Mouse (Mus musculus): Measurements from ENCODE around the gene Pnmal2. TPM values are rescaled to one million over a fixed set of nuclear protein-coding genes. Genes with fewer than 3 reads are reported as not detected.

Gene Pnmal2
- polyA plus RNA-seq, 1 experiment from 2014 or later: not detected

- peaks cover 19% of the 10 kb centered on the region for H3K79me2 ChIP-seq (ENCODE audit: inconsistent target)
- 66% methylated on average over 6 of the region's 6 CpGs for WGBS (ENCODE audit: missing documents)
These were observed 32.1 kb upstream of the Pnmal2 start for GRCm38 (mm10) chr7:16912360-16912759.

GRCm38 (mm10) chr7:16913806-16914452 is 30.6 kb upstream of the Pnmal2 start:
- no peak overlapping the region for H3K4me3 ChIP-seq (ENCODE audit: inconsistent target)
- H3K36me3 ChIP-seq (ENCODE audit: inconsistent target): peaks cover 30% of the 10 kb centered on the region
- H3K27ac ChIP-seq: no peak overlapping the region
- H3K79me2 ChIP-seq (ENCODE audit: inconsistent target): peaks cover 10% of the 10 kb centered on the region
- WGBS (ENCODE audit: missing documents): 42% methylated on average over 10 of the region's 10 CpGs

More at GRCm38 (mm10) chr7:16912360-16912759, 32.1 kb upstream of the Pnmal2 start:
- H3K36me3 ChIP-seq (ENCODE audit: inconsistent target): peaks cover 20% of the 10 kb centered on the region
- no peak overlapping the region for H3K27ac ChIP-seq
- no peak overlapping the region for H3K4me3 ChIP-seq (ENCODE audit: inconsistent target)

GRCm38 (mm10) chr7:16914453-16915343 is 29.8 kb upstream of the Pnmal2 start:
- Histone ChIP-seq H3K27ac (no peak overlapping the region), H3K36me3 (ENCODE audit: inconsistent target) (peaks cover 35% of the 10 kb centered on the region), H3K4me3 (ENCODE audit: inconsistent target) (no peak overlapping the region), H3K79me2 (ENCODE audit: inconsistent target) (peaks cover 14% of the 10 kb centered on the region)
- WGBS (ENCODE audit: missing documents): 90% methylated on average over 18 of the region's 18 CpGs

- no peak overlapping the region for H3K4me3 ChIP-seq (ENCODE audit: inconsistent target)
- WGBS (ENCODE audit: missing documents): 95% methylated on average over 32 of the region's 32 CpGs
- no peak overlapping the region for H3K27ac ChIP-seq
- peaks cover 24% of the 10 kb centered on the region for H3K79me2 ChIP-seq (ENCODE audit: inconsistent target)
- peaks cover 40% of the 10 kb centered on the region for H3K36me3 ChIP-seq (ENCODE audit: inconsistent target)
These were observed 28.8 kb upstream of the Pnmal2 start for GRCm38 (mm10) chr7:16915461-16916340.

DNA sequence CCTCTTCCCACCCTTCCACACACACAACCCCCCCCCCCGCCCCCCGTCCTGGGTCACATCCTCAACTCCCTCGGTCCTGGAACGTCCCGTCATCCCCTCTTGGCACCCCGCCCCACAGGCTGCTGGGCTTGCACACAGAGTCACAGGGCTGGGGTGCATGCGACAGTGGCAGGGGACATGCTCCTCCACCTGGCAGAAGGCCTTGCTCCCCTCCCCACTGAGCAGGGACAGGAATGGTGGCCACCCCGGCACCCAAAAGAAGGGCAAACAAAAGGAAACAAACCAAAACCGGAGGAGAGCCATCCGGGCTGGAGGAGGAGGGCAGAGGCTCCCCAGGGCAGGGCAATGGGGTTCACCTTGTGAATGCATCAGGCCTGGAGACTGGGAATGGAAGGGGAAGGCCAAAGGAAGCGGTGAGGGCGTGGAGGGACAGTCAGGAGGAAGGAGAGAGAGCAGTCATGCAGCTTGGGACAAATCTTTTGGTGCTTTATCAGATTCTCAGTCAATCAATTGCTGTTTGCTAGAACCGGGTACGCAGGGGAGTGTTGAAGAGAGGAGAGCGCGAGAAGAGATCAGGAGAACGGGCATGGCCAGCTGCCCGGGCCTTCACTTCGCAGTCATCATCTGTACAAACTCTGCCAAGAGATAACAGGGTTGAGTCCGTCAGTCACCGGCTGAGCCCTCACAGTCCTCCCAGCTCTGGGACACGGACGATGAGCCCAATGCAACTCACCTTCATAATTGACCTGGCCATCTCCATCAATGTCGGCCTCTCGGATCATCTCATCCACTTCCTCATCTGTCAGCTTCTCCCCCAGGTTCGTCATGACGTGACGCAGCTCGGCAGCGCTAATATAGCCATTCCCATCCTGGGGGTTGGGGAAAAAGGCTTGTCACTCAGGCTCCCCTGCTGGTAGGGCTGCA is 27.9 kb upstream of the Pnmal2 start:
- Histone ChIP-seq H3K27ac (no peak overlapping the region), H3K79me2 (ENCODE audit: inconsistent target) (peaks cover 33% of the 10 kb centered on the region), H3K4me3 (ENCODE audit: inconsistent target) (no peak overlapping the region), H3K36me3 (ENCODE audit: inconsistent target) (peaks cover 40% of the 10 kb centered on the region)
- WGBS (ENCODE audit: missing documents): 89% methylated on average over 28 of the region's 30 CpGs

DNA sequence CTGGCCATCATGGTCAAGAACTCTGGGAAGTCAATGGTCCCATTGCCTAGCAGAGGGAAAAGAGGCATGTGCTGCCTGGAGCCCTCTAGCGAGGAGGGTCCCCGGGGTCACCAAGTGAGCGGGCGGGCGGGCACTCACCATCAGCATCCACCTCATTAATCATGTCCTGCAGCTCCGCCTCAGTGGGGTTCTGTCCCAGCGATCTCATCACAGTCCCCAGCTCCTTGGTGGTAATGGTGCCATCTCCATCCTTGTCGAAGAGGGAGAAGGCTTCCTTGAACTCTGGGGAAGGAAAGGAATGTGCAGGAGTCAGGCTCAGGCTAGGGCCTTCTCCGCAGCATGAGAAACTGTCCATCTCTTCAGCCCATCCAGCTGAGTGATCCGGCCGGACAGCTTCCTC is 27.0 kb upstream of the Pnmal2 start:
- Histone ChIP-seq H3K27ac (no peak overlapping the region), H3K36me3 (ENCODE audit: inconsistent target) (peaks cover 40% of the 10 kb centered on the region), H3K4me3 (ENCODE audit: inconsistent target) (no peak overlapping the region), H3K79me2 (ENCODE audit: inconsistent target) (peaks cover 42% of the 10 kb centered on the region)
- 95% methylated on average over 9 of the region's 11 CpGs for WGBS (ENCODE audit: missing documents)

DNA sequence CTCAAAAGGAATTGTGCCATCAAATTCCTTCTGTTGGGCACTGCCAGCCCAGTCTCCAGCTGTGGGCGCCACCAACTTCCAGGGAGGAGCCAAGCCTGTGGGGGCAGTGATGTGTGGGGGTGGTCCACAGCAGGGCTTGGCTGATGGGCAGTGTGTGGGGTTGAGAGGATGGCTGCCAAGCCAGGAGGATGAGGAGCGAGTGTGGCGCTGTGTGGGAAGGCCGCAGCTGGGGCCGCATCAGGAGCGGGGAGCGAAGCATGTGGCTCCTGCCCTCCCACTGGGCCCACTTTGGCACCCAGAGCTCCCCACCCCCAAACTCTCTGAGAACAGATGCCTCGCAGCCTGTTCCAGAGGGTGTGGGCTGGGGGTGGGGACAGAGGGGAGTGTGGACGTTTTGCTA is 26.5 kb upstream of the Pnmal2 start:
- H3K36me3 ChIP-seq (ENCODE audit: inconsistent target): peaks cover 40% of the 10 kb centered on the region
- no peak overlapping the region for H3K27ac ChIP-seq
- H3K79me2 ChIP-seq (ENCODE audit: inconsistent target): peaks cover 48% of the 10 kb centered on the region
- H3K4me3 ChIP-seq (ENCODE audit: inconsistent target): no peak overlapping the region
- WGBS (ENCODE audit: missing documents): 97% methylated on average over 8 of the region's 9 CpGs

GRCm38 (mm10) chr7:16918670-16919069 is 25.8 kb upstream of the Pnmal2 start:
- H3K79me2 ChIP-seq (ENCODE audit: inconsistent target): peaks cover 54% of the 10 kb centered on the region
- H3K36me3 ChIP-seq (ENCODE audit: inconsistent target): peaks cover 40% of the 10 kb centered on the region
- H3K27ac ChIP-seq: no peak overlapping the region
- WGBS (ENCODE audit: missing documents): 93% methylated on average over 3 of the region's 3 CpGs
- no peak overlapping the region for H3K4me3 ChIP-seq (ENCODE audit: inconsistent target)

DNA sequence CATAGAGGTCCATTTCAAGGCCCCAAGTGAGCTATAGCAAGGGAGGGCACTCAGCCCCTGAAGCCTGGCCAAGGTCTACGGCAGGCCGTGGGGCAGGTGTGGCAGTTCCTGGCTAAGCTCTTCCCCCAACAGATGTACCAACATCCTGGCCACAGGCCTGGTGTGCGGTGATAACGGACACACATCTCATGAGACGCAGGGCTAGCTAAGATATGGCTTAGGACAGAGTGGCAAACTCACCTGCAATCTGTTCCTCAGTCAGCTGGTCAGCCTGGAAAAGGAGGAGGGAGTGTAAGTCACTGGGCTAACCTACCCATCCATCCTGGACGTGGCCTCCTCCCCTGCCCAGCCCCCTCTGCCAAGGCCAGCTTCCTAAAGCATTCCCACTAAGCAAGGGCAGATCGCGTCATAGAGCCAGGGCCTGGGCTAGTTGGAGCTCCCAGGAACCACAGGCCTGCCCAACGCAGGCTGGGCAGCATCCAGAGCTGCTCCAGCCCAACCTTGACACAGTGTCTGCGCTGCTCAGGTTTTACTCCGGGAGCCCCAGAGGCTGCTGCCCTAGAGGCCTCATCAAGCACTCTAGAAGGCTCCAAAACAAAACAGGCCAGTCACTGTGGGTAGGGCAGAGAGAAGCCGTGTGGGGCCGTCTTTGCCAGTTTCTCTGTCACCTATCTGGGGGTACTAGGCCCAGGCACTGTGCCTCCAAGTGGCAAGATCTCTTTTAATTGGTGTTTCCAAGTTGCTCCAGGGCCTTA is 24.9 kb upstream of the Pnmal2 start:
- Histone ChIP-seq H3K27ac (no peak overlapping the region), H3K36me3 (ENCODE audit: inconsistent target) (peaks cover 40% of the 10 kb centered on the region), H3K79me2 (ENCODE audit: inconsistent target) (peaks cover 54% of the 10 kb centered on the region), H3K4me3 (ENCODE audit: inconsistent target) (no peak overlapping the region)
- 79% methylated on average over 13 of the region's 13 CpGs for WGBS (ENCODE audit: missing documents)

- no peak overlapping the region for H3K4me3 ChIP-seq (ENCODE audit: inconsistent target)
- WGBS (ENCODE audit: missing documents): 91% methylated on average over 6 of the region's 7 CpGs
- peaks cover 54% of the 10 kb centered on the region for H3K79me2 ChIP-seq (ENCODE audit: inconsistent target)
- no peak overlapping the region for H3K27ac ChIP-seq
- H3K36me3 ChIP-seq (ENCODE audit: inconsistent target): peaks cover 37% of the 10 kb centered on the region
These were observed 24.3 kb upstream of the Pnmal2 start for GRCm38 (mm10) chr7:16920150-16920579.

- no peak overlapping the region for H3K4me3 ChIP-seq (ENCODE audit: inconsistent target)
- peaks cover 30% of the 10 kb centered on the region for H3K36me3 ChIP-seq (ENCODE audit: inconsistent target)
- H3K79me2 ChIP-seq (ENCODE audit: inconsistent target): peaks cover 54% of the 10 kb centered on the region
- no peak overlapping the region for H3K27ac ChIP-seq
- WGBS (ENCODE audit: missing documents): 91% methylated on average over 21 of the region's 21 CpGs
These were observed 23.4 kb upstream of the Pnmal2 start for GRCm38 (mm10) chr7:16920818-16921791.

- 54% methylated on average over 6 of the region's 6 CpGs for WGBS (ENCODE audit: missing documents)
- Histone ChIP-seq H3K36me3 (ENCODE audit: inconsistent target) (peaks cover 24% of the 10 kb centered on the region), H3K4me3 (ENCODE audit: inconsistent target) (no peak overlapping the region), H3K79me2 (ENCODE audit: inconsistent target) (peaks cover 54% of the 10 kb centered on the region), H3K27ac (no peak overlapping the region)
These were observed 22.6 kb upstream of the Pnmal2 start for GRCm38 (mm10) chr7:16921881-16922335.
